ENCODE assay signal across 21 mouse cellular contexts in the genomic region with DNA sequence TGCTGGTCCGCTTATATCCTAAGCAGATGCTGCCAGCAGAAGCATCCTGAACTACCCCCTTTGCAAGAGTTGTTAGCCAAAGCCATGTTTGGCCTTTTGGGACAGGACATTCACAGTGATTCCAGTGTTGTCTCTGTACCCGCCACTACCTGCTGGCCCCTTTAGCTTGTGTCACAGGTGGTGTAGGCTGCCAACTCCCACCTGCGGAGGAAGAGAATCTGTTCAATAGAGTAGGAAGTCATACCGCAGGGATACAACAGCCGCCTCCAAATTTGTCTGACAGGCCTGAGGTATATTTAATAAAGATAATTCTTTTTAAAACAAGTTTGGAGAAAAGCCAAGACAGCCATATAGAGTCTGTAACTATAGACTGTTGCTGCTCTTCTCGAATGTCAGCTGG. TPM values are rescaled to one million over a fixed set of nuclear protein-coding genes. Genes with fewer than 3 reads are reported as not detected.
DNase-seq lines count a peak whose midpoint lies in the region; ATAC-seq lines count a peak whose summit lies in the region.
"Had no signal": no experiment of that assay in that cellular context is flagged by ENCODE, and none has a peak within 500 bp of the region (broad histone marks: within the 10 kb centered on the region; RNA-seq: fewer than 3 reads in every experiment).

No protein-coding gene starts in this region.

- ATAC-seq in cerebellum, adult (ENCODE audit: insufficient number of reproducible peaks, low FRiP score, low TSS enrichment): no peak
- ATAC-seq: CD4-positive, CD25-positive, alpha-beta regulatory T cell, adult 4 months; forebrain, embryonic 15.5 days; intestine, postnatal 0 days had no signal

- DNase-seq in cerebellum, postnatal 10 days: peak; percentile 66 to 76
- DNase-seq in cerebellum, postnatal 36 days: peak; percentile 22 to 32
- no peak for DNase-seq in cerebellum, adult 9-10 months
- peak; percentile 11 for DNase-seq in left cerebral cortex, postnatal 4 days
- no peak for DNase-seq in left cerebral cortex, adult 18-20 months (ENCODE audit: low spot score in 2 of 2)
- no peak for DNase-seq in right cerebral cortex, postnatal 4 days
- DNase-seq: adrenal gland, adult 2 months; adrenal gland, postnatal 14 days; embryo, embryonic 11 days; gastrocnemius, postnatal 25 days; heart, adult 2 months; heart, postnatal 14 days; kidney, adult 2 months had no signal

- intact Hi-C loops in left cerebral cortex, postnatal 4 days (cut with DNase I): no loop called here

RNA-seq across cellular contexts. Expression of gene Tpo, which starts 45.5 kb away (rescaled TPM):
- under 1 TPM; 0.52 to 0.81 TPM for total RNA-seq in left cerebral cortex, postnatal 4 days (2021)
- under 1 TPM; 0.40 to 0.77 TPM for total RNA-seq in left cerebral cortex, adult 18-20 months (2021)
- total RNA-seq: adrenal gland, adult 2 months; adrenal gland, postnatal 14 days; adrenal gland, postnatal 4 days; gastrocnemius, adult 8-10 months; gastrocnemius, postnatal 25 days; heart, adult 2 months; heart, postnatal 14 days; hematopoietic stem cell, adult 5-6 weeks; MEL had no signal

Comparison
In these comparisons a context has a peak if more than half of its experiments do, and no peak if none do; other contexts are left out.
1. DNase-seq: peak in cerebellum, postnatal 10 days (2 of 2), cerebellum, postnatal 36 days (2 of 2) and left cerebral cortex, postnatal 4 days (single experiment); none in cerebellum, adult 9-10 months (single experiment), left cerebral cortex, adult 18-20 months (0 of 2) and right cerebral cortex, postnatal 4 days (single experiment).